Mouse (Mus musculus) forebrain, embryonic 16.5 days (tissue): ENCODE measurements around the gene Nfkbil1. TPM values are rescaled to one million over a fixed set of nuclear protein-coding genes. Genes with fewer than 3 reads are reported as not detected.
A peak's percentile ranks its signal among the peaks of the same experiment; 100 is the strongest.

Experiments used
- ATAC-seq: fragments of 200-750 bp; cut with Nextera tagmentation; 2 replicates; pipeline ENCODE4 v1.8.0; 2017; ENCODE audit warnings: mild to moderate bottlenecking, moderate library complexity
- H3K27ac ChIP-seq: fragments of 300-500 bp; sonication (generic); 2 replicates; pipeline ENCODE4 v1.5.1; 2014; ENCODE audit warnings: low read length, control low read depth
- H3K27me3 ChIP-seq: fragments of 300-500 bp; sonication (generic); replicated peaks from 2 replicates; pipeline ENCODE4 v1.6.1; 2014; ENCODE audit warnings: low read length; ENCODE audit not compliant: control insufficient read depth, insufficient read depth
- H3K36me3 ChIP-seq: fragments of 300-500 bp; sonication (generic); 2 replicates; pipeline ENCODE4 v1.6.1; 2014; ENCODE audit not compliant: control insufficient read depth, insufficient read depth
- H3K4me1 ChIP-seq: fragments of 300-500 bp; sonication (generic); replicated peaks from 2 replicates; pipeline ENCODE4 v1.6.1; 2014; ENCODE audit warnings: low read length; ENCODE audit not compliant: control insufficient read depth, insufficient read depth
- H3K4me2 ChIP-seq: fragments of 300-500 bp; sonication (generic); 2 replicates; pipeline ENCODE4 v1.6.1; 2014; ENCODE audit warnings: mild to moderate bottlenecking, low read length, control low read depth
- H3K4me3 ChIP-seq: fragments of 300-500 bp; sonication (generic); replicated peaks from 2 replicates; pipeline ENCODE4 v1.5.1; 2014; ENCODE audit warnings: mild to moderate bottlenecking, low read length, control low read depth
- H3K9ac ChIP-seq: fragments of 300-500 bp; sonication (generic); replicated peaks from 2 replicates; pipeline ENCODE4 v1.6.1; 2014; ENCODE audit warnings: low read depth, low read length, control low read depth
- H3K9me3 ChIP-seq: fragments of 300-500 bp; sonication (generic); 2 replicates; pipeline ENCODE4 v1.6.1; 2016; ENCODE audit warnings: low read length; ENCODE audit not compliant: control insufficient read depth
- WGBS: fragments of 180-500 bp; shearing (Covaris S2); extraction: QIAGEN DNeasy Blood & Tissue Kit; methylation state at CpG from one replicate; pipeline ENCODE4 v1.1.7; 2014; 5-methylcytosine and 5-hydroxymethylcytosine counted together
- polyA plus RNA-seq: library from polyadenylated mRNA; unstranded; fragments of >200 nt; fragmentation: Nextera tagmentation; extraction: Ambion mirVana; gene quantifications from 2 replicates; pipeline ENCODE4 v1.2.1, GENCODE M21; 2015

The Nfkbil1 gene
- 9.5 and 10.7 TPM in 2 replicates for polyA plus RNA-seq

DNA sequence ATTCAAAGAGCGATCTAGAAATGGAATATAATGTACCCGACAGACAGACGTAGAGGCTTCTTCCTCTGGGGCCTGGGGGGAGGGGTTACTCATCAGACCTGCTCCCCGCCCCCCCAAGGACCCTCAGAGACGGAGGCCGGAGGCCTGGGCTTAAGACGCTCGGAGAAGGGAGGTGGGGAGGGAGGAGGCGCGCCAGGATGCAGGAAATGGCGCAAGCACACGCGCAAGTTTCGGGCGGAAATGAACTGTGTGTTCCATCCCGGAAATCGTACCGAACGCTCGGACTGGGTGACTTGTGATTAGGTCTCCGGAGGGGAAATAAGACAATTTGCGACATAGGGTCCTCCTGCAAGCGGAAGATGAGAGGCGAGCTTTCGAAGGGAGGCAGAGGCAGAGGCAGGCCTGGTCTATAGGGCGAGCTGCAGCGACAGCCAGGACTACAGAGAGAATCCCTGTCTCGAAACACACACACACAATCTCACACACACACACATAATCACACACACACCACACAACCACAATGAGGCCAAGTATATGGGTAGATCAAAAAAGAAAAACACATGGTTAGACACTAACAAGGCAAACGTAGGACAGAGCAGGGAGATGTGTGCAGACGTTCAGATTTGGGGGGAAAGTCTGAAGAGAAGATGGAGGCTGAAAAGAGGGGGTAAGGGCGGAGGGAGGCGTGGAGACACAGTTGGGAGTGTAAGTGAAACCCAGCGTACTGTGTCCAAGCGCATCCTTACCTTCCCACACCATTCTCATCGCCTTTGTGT is at the start of gene Nfkbil1:
Gene Nfkbil1, minus strand, starts transcription at position 179 of the 776 bp plus-strand sequence.
- peak within 1 kb of the TSS; percentile 94 for H3K4me2 ChIP-seq
- H3K9ac ChIP-seq: peak within 1 kb of the TSS; percentile 83
- ATAC-seq: peak; percentile 86
- peaks cover 40% of the 10 kb centered on the region for H3K4me1 ChIP-seq
- H3K27me3 ChIP-seq: no peaks in the 10 kb centered on the region
- no peaks in the 10 kb centered on the region for H3K9me3 ChIP-seq
- no peaks in the 10 kb centered on the region for H3K36me3 ChIP-seq
- WGBS: under 1% methylated on average over 35 of the region's 35 CpGs
- peak within 1 kb of the TSS; percentile 97 for H3K27ac ChIP-seq
- H3K4me3 ChIP-seq: peak within 1 kb of the TSS; percentile 65

DNA sequence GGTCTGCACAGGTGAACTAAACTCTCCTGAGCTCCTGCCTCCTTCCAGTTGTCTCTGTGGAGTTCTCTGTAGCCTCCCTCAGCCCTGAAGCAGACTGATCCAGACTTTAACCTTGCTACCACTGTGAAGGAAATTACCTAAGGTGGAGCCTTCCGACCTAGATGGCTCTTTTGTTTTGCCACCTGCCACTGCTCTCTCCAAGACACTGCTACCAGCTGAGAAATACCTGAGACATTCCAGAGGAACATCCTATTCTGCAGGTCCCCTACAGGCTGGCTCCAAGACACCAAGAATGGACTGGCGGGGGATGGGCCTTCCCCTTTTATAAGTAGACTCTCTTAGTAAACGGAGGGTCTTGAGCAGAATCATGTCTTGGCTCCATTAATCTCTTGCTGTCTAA is 44.7 kb upstream of the Nfkbil1 start:
- Histone ChIP-seq H3K27me3 (no peaks in the 10 kb centered on the region), H3K4me3 (no peak overlapping the region), H3K9ac (no peak overlapping the region), H3K9me3 (no peaks in the 10 kb centered on the region), H3K4me2 (no peak overlapping the region), H3K36me3 (no peaks in the 10 kb centered on the region), H3K4me1 (no peaks in the 10 kb centered on the region), H3K27ac (no peak overlapping the region)
- ATAC-seq: no peak
- 70% methylated on average over 3 of the region's 3 CpGs for WGBS

DNA sequence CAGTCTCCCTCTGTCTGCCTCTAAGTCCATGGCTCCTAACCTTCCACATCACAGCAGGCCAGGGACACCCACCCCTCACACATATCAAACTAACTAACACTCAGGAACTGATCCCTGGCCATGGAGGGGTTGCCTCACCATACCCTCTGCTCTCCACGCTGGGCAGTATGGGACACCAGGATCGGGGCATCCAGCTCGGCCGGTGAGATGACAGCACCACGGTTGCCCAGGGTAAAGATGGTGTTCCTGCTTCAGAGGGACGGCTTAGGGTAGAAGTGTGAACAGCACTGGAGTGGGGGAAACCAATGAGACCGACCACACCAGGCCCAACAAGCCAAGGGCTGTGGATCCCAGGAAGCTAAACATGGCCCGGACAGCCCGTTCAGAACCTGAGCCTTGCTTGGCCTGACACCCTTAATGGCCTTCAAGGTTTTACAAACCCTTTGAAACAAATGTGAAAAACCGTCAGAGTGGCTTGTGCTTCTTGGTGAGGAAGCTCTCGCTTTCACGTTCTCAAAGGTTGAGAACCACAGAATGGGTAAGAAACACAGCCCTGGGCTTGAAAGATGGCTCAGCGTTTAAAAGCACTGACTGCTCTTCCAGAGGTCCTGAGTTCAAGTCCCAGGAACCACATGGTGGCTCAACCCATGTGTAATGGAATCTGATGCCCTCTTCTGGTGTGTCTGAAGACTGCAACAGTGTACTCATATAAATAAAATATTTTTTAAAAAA is 43.5 kb upstream of the Nfkbil1 start:
- Histone ChIP-seq H3K36me3 (no peaks in the 10 kb centered on the region), H3K4me1 (no peaks in the 10 kb centered on the region), H3K4me3 (no peak overlapping the region), H3K27me3 (no peaks in the 10 kb centered on the region), H3K9me3 (no peaks in the 10 kb centered on the region), H3K27ac (no peak overlapping the region), H3K9ac (no peak overlapping the region), H3K4me2 (no peak overlapping the region)
- 89% methylated on average over 13 of the region's 13 CpGs for WGBS
- ATAC-seq: no peak

DNA sequence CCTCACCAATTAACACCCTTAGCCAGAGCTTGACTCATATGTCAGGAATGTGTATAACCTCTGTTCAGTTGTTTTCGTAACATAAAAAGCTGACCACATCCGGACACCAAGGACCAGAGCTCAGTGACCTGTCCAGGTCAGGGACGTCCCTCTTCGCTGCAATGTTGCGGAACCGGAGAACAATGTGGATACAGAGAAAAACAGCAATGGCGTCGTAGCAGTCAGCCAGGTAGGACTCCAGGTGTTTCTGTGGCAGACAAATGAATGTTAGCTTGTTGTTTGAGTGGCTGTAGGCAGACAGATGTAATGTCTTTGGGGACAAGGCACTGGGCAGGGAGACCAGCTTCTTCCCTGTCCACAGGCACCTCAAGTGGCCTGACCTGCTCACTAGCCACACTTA is 42.5 kb upstream of the Nfkbil1 start:
- WGBS: 90% methylated on average over 8 of the region's 8 CpGs
- H3K4me1 ChIP-seq: no peaks in the 10 kb centered on the region
- H3K4me2 ChIP-seq: no peak overlapping the region
- no peak overlapping the region for H3K4me3 ChIP-seq
- no peak overlapping the region for H3K9ac ChIP-seq
- no peak overlapping the region for H3K27ac ChIP-seq
- H3K36me3 ChIP-seq: no peaks in the 10 kb centered on the region
- H3K9me3 ChIP-seq: no peaks in the 10 kb centered on the region
- no peak for ATAC-seq
- no peaks in the 10 kb centered on the region for H3K27me3 ChIP-seq

DNA sequence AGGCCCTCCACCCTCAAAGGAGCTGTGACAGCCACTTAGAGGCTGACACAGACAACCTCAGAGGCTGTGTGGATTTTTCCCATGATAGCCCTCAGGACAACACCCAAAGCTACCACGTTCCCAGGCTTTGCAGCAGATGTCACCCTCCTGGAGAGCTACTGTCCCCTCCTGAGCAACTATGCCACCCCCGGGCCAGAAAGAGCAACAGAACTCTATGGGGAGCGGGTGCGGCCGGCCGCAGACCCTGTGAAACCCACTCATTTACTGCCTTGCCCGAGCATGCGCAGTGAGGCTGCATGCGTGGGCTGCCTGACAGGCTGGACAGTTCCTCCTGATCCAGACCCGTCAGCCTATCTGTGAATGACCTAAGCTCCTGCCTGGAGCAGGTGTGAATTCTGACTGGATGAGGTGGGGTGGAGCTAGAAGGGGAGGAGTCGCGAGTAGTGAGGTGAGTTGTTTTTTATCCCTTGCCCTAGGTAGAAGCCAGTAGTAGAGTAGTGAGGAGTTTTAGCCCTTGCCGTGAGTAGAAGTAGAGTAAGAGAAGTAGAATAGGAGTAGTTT is 40.8 kb upstream of the Nfkbil1 start:
- Histone ChIP-seq H3K36me3 (no peaks in the 10 kb centered on the region), H3K27me3 (no peaks in the 10 kb centered on the region), H3K27ac (no peak overlapping the region), H3K4me3 (no peak overlapping the region), H3K4me1 (no peaks in the 10 kb centered on the region), H3K9me3 (no peaks in the 10 kb centered on the region), H3K9ac (no peak overlapping the region), H3K4me2 (no peak overlapping the region)
- ATAC-seq: no peak
- WGBS: 21% methylated on average over 13 of the region's 13 CpGs

DNA sequence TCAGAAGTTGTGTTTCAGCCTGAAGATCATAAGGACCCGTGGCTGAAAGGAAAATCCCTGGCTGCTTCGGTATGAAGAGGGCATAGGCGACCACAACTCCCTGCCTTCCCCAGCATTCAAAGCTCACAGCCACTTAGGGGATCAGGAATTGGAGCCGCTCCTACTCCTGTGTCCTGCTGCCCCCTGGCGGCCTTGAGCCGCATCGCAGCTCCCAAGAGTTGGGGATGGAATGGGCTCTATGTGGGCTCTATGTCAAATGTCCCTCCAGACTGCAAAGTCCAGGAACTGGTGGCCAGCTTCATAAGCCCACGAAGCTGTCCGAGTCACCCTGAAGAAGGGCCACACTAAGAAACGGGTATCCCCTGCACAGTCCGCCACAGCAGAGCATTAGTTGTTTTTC is 39.2 kb upstream of the Nfkbil1 start:
- Histone ChIP-seq H3K27ac (no peak overlapping the region), H3K9ac (no peak overlapping the region), H3K4me3 (no peak overlapping the region), H3K9me3 (no peaks in the 10 kb centered on the region), H3K4me2 (no peak overlapping the region), H3K27me3 (no peaks in the 10 kb centered on the region), H3K36me3 (no peaks in the 10 kb centered on the region), H3K4me1 (no peaks in the 10 kb centered on the region)
- ATAC-seq: peak; percentile 66
- WGBS: 7% methylated on average over 11 of the region's 11 CpGs

DNA sequence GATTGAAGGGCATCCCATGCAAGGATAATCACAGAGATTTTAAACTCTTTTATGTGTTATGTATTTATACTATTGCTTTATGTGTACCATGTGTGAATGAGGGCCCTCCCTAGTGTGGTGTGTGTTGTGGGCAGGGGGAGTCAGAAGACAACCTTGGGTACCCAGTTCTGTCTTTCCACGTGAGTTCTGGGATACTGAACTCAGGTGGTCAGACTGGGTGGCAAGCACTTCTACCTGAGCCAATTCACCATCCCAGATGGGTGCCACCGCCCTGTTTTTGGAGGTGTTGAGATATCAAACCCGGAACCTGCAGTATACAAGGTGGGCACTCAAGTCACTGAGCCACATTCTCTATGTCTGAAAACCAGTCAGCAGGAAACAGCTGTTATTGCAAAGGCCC is 36.7 kb upstream of the Nfkbil1 start:
- Histone ChIP-seq H3K27me3 (no peaks in the 10 kb centered on the region), H3K27ac (no peak overlapping the region), H3K9me3 (no peaks in the 10 kb centered on the region), H3K36me3 (no peaks in the 10 kb centered on the region), H3K4me1 (no peaks in the 10 kb centered on the region), H3K4me3 (no peak overlapping the region), H3K9ac (no peak overlapping the region), H3K4me2 (no peak overlapping the region)
- no peak for ATAC-seq
- WGBS: 80% methylated on average over 3 of the region's 3 CpGs

DNA sequence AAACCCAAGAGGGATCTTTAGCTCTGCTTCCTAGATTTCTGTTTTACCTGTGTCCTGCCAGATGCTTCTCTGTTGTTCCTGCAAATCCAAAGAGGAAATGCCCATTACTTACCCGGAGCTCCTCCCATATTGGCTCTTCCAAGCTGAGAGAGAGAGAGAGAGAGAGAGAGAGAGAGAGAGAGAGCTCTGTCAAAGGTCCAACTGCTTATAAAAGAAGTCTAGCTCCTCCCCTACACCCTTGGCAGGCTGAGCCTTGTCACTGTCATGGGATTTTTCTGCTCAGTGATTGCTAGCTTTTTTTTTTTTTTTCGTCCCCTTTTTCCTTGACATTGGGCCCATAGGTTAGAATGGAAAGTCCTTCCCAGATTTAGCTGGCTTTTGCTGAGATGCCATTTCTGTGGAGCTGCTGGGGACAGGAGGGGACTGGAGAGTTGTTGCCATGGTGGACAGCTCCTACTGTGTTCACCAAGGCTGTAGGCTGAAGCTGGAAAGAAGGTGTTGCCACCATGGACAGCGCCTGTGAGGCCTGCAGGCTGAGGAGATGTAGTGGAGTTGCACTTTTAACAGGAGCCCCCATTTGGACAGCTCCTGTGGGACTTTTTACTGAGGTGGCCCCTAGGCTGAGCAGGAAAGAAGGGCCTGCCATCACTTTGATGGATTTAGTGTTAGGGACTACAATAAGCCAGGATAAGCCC is 34.2 kb upstream of the Nfkbil1 start:
- Histone ChIP-seq H3K4me2 (no peak overlapping the region), H3K4me3 (no peak overlapping the region), H3K4me1 (no peaks in the 10 kb centered on the region), H3K9me3 (no peaks in the 10 kb centered on the region), H3K9ac (no peak overlapping the region), H3K36me3 (no peaks in the 10 kb centered on the region), H3K27me3 (no peaks in the 10 kb centered on the region), H3K27ac (no peak overlapping the region)
- no peak for ATAC-seq
- WGBS: 16% methylated on average over 3 of the region's 3 CpGs
